Mouse (Mus musculus) fat pad, adult 2 months (tissue): ENCODE measurements around the gene Abcb6.

Source experiments
- DNase-seq: peaks from one replicate; pipeline ENCODE4 v3.0.0-alpha.2; 2011; ENCODE audit warnings: low read depth, low spot score; ENCODE audit errors: extremely low read depth

Abcb6 gene

GRCm38 (mm10) chr1:75148727-75149126, 31.5 kb downstream of the Abcb6 start:
- no peak for DNase-seq

- DNase-seq = no peak
Measured at GRCm38 (mm10) chr1:75147411-75148135, 32.6 kb downstream of the Abcb6 start.

- DNase-seq = no peak
Measured at GRCm38 (mm10) chr1:75145589-75145988, 34.6 kb downstream of the Abcb6 start.

- no peak for DNase-seq
Measured at GRCm38 (mm10) chr1:75142301-75143261, 37.6 kb downstream of the Abcb6 start, which contains the start of the genes Cnppd1 and Retreg2. TSS of gene Cnppd1 (minus strand) at chr1:75142711. TSS of gene Retreg2 (plus strand) at chr1:75142778.

- DNase-seq = no peak
Measured at GRCm38 (mm10) chr1:75141486-75142190, 38.6 kb downstream of the Abcb6 start.

DNA sequence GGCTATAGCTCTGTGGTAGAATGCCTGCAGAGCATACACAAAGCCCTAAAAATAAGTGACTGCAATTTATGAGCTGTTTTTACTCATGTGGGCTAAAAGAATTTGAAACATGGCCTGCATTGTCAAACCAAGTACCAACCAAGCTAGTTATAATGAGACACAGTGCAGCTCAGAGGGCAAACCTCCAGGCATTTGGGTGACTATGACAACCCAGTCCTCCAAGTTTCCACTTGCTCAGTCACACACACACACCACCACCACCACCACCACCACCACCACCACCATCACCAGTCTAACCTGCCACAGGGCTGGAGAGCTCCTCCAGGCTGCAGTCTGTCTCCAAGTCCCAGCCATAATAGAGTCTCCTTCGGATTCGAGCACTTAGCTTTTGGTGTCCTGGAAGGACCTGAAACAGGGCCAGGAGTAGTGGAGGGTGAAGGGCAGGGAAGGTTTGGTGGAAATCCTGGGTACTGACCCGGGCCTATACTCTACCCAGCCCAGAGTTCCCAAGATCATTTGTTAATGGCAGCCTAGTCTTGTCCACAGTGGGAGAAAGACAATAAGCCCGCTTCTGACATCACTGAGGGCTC, 39.5 kb downstream of the Abcb6 start:
- DNase-seq = no peak

DNA sequence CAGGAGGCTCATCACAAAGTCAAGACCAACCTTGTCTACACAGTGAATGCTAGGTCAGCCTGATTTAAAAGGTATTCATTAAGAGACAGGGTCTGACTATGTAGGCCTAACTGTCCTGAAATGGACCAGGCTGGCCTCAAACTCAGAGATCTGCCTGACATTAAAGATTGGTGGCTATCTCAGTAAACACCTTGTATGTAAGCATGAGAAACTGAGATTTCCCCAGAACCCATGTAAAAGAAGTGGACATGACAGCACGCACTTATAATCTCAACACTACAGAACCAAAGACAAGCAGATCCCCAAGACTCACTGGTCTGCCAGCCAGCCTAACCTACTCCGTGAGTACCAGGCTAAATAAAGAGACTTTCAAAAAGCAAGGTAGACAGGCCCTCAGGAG, 41.7 kb downstream of the Abcb6 start:
- no peak for DNase-seq

GRCm38 (mm10) chr1:75136730-75137129, 43.5 kb downstream of the Abcb6 start:
- no peak for DNase-seq

DNA sequence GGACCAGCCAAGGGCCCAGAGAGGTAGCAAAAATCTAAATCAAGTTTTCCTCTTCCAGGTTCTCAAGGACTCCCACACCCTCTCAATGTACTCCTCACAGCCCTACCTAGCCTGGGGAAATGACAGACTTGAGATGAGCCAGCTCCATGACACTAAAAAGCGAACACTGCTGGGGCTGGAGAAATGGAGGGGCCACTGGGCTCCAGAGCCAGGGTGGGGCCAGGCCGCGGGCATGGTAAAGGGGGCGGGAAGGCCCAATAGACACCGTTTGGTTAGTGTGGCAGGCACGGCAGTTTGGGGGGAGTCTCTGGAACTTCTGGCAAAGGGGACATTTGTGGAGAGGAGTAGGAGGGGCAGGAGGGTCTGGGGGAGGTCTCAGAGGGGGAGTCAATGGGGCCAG, 43.9 kb downstream of the Abcb6 start:
- no peak for DNase-seq

GRCm38 (mm10) chr1:75133421-75134207, 46.6 kb downstream of the Abcb6 start, which contains the start of gene Slc23a3:
TSS of gene Slc23a3 (minus strand) at chr1:75133890.
- no peak for DNase-seq

- DNase-seq = no peak
Measured at GRCm38 (mm10) chr1:75128641-75129040, 51.6 kb downstream of the Abcb6 start.

DNA sequence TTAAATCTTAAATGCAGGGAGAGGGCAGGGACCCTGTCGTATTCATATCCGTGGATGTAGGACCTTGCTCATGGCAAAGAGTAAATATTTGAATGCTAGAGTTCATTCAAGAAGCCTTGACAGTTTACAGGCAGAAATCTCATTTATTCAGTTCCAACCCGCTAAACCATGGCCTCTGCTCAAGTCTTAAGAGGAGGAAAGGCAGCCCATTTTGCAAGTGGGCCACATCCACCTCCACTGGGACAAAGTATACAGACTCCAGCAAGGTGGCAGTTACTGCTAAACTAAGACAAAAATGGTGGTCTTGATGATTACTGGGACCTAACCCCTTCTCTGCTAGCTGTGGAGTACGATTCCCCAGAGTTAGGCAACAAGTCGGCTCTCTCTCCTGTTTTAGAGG, 54.8 kb downstream of the Abcb6 start:
- DNase-seq = no peak

DNA sequence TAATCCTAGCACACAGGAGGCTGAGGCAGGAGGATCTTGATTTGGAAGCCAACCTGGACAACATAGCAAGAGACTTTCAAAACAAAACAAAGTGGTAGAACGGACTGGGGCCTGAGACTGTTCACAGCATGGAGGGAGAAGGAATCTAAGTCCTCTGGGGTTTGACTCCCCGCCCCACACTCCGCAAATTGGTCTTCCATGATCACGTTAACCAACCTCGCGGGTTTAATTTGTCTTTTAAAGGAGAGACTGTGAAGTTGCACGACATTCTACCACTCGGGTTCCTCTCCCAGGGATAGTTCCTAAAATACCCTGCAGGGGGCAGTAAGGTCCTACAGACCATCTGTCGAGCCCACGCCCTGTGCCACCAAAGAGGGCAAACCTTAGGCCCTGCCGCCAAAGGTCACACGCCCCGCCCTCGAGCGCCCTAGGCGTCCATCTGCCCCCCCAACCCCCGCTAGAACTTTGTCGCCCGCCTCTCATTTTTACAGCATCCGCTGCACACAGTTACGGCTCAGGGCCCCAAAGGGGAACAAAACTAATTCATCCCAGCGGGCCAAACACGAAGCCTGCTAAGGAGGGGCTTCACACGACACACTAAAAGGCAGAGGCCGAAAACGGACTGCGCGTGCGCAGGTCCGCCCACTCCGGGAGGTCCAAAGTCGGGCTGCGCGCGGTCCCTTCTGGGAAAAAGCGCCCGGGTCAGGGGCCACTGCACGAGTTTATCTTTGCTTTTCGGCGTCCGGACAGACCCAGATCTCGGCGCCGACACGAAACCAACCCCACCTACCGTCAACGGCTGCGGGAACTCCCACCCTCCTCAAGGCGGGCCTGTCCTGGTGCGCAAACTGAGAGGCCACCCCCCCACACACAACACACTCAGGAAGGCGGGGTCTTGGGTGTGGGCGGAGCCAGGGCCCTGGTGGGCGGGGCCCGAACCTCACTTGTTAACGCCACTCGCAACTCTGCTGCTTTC, 55.6 kb downstream of the Abcb6 start, which contains the start of gene Nhej1:
Gene Nhej1 (minus strand): TSS at position 855 of the 976 bp plus-strand sequence.
- no peak for DNase-seq

DNA sequence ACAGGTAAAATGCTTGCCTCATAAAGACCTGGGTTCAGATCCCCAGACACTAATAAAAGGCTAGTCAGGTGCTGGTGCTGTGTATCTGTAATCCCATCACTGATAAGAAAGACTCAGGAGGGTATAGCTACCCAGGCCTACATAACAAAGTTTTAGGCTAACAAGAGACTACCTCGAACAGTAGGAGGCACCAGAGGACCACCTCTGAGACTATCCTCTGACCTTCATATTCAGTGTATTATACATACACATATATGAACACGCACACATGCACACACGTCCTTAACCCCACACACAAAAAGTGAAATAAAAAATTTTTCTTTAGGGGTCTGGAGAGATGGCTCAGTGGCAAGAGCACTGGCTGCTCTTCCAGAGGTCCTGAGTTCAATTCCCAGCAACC, 58.0 kb downstream of the Abcb6 start:
- no peak for DNase-seq
